Mouse (Mus musculus): Measurements from ENCODE around the gene Efna2.

- no peak for TF ChIP-seq CTCF (IDR thresholded peaks at IDR 0.05; ENCODE audit: extremely low read depth, insufficient read depth, low read length)
- TF ChIP-seq POLR2A (IDR thresholded peaks at IDR 0.05; ENCODE audit: extremely low read depth, insufficient read depth, low read length): no peak
Observed at GRCm38 (mm10) chr10:80200485-80200884, 21.2 kb downstream of the Efna2 start.
